Mouse (Mus musculus): ENCODE results near the gene Hist1h4h.

DNA sequence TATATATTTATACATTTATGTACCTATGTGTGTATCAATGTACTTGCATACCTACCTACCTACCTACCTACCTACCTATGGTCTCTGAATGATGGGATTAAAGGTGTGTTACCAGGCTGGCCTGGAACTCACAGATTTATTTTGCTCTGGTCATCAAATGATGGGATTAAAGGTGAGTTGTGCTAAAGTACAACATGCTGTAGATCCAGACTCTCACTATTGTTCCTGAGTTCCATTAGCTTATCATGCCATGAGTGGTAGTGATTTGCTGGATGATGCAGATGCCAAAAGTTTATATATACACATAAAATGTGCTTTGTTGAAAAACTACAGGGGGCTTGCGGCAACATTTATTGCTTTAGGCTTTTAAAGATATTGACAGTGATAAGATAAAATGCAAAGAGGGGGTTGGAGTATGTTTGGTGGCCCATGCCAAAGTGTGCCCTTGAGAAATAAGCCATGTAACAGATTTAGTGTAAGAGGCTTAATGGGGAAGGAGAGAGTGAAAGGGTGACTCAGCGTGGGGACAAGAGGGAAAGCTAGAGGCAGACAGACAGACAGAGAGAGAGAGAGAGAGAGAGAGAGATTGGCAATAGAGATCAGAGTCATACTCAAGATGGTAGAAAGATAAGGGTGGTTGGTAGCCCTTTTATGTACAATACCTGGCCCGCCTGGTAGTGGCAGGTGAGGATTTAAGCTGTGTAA is 6.3 kb downstream of the Hist1h4h start:
- TF ChIP-seq POLR2A (IDR thresholded peaks at IDR 0.05; ENCODE audit: insufficient read depth, low read depth, low read length) (no peak), CTCF (IDR thresholded peaks at IDR 0.05) (no peak), EP300 (IDR thresholded peaks at IDR 0.05; ENCODE audit: insufficient read depth, low read depth, low read length) (no peak)
